Mouse (Mus musculus): ENCODE measurements around the gene Coro6. TPM values are rescaled to one million over a fixed set of nuclear protein-coding genes. Genes with fewer than 3 reads are reported as not detected.

Coro6 gene
- total RNA-seq, 2 experiments from 2014 or later = 5.4 to 24.8 TPM

GRCm38 (mm10) chr11:77493512-77494343 is 31.5 kb downstream of the Coro6 start, which contains the start of gene Git1:
TSS of gene Git1 (plus strand) at chr11:77493562.
- peak; percentile 73 for DNase-seq

GRCm38 (mm10) chr11:77494344-77494676 is 32.1 kb downstream of the Coro6 start:
- no peak for DNase-seq

GRCm38 (mm10) chr11:77494782-77495181 is 32.6 kb downstream of the Coro6 start:
- DNase-seq = peak; percentile 1

- DNase-seq = peak; percentile 1
Observed at GRCm38 (mm10) chr11:77495507-77495906, 33.3 kb downstream of the Coro6 start.

- DNase-seq = peak; percentile 73
Observed at GRCm38 (mm10) chr11:77497341-77497756, 35.1 kb downstream of the Coro6 start.

GRCm38 (mm10) chr11:77497851-77498250 is 35.6 kb downstream of the Coro6 start:
- no peak for DNase-seq

- DNase-seq = no peak
Observed at GRCm38 (mm10) chr11:77498261-77499139, 36.3 kb downstream of the Coro6 start.

GRCm38 (mm10) chr11:77499354-77499753 is 37.1 kb downstream of the Coro6 start:
- no peak for DNase-seq

- DNase-seq = no peak
Observed at GRCm38 (mm10) chr11:77500361-77501325, 38.4 kb downstream of the Coro6 start.

- DNase-seq = peak; percentile 84
Observed at GRCm38 (mm10) chr11:77501392-77501791, 39.2 kb downstream of the Coro6 start.

GRCm38 (mm10) chr11:77501971-77502370 is 39.8 kb downstream of the Coro6 start:
- DNase-seq = no peak

- no peak for DNase-seq
Observed at GRCm38 (mm10) chr11:77502481-77502880, 40.3 kb downstream of the Coro6 start.

- no peak for DNase-seq
Observed at GRCm38 (mm10) chr11:77503511-77503910, 41.3 kb downstream of the Coro6 start.

- no peak for DNase-seq
Observed at GRCm38 (mm10) chr11:77504377-77504776, 42.2 kb downstream of the Coro6 start.

GRCm38 (mm10) chr11:77505291-77505980 is 43.2 kb downstream of the Coro6 start:
- no peak for DNase-seq

GRCm38 (mm10) chr11:77506273-77506672 is 44.1 kb downstream of the Coro6 start:
- no peak for DNase-seq

GRCm38 (mm10) chr11:77506941-77507340 is 44.7 kb downstream of the Coro6 start:
- DNase-seq = no peak

- DNase-seq = no peak
Observed at GRCm38 (mm10) chr11:77507426-77507825, 45.2 kb downstream of the Coro6 start.

- DNase-seq = peak; percentile 94
Observed at GRCm38 (mm10) chr11:77508068-77509021, 46.1 kb downstream of the Coro6 start.

GRCm38 (mm10) chr11:77511336-77511735 is 49.1 kb downstream of the Coro6 start:
- DNase-seq = no peak

All from adrenal gland, postnatal 10 days (tissue).